Mouse (Mus musculus) lung, postnatal 0 days (tissue): ENCODE results near the gene Fibin.

Experiments
- CTCF ChIP-seq: IDR thresholded peaks from 2 replicates; pipeline ENCODE4 v1.5.1; 2016; ENCODE audit warnings: antibody characterized with exemption, mild to moderate bottlenecking
- EP300 ChIP-seq: IDR thresholded peaks from 2 replicates; pipeline ENCODE4 v1.6.1; 2016; ENCODE audit warnings: antibody characterized with exemption, mild to moderate bottlenecking, control low read depth

DNA sequence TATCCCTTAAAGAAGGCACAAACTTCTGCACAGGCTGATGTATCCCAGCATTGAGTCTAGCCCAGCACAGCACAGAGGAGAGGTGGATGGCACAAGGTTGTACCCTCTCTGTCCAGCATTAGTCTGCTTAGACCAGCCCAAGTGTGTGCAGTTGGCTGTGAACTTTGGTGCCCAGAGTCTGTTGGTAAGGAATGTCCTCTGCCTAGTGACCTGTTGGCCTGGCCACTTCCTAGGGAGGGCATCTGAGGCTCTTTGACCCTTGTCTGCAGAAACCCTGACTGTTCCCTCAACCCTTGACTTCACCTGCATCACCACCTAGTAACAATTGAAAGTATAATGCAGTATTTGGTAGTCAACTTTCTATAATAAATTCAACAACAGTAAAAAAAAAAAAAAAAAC is 2.4 kb upstream of the Fibin start:
- TF ChIP-seq CTCF (no peak), EP300 (no peak)
